9 mouse cellular contexts compared by ENCODE assay signal in the genomic region with DNA sequence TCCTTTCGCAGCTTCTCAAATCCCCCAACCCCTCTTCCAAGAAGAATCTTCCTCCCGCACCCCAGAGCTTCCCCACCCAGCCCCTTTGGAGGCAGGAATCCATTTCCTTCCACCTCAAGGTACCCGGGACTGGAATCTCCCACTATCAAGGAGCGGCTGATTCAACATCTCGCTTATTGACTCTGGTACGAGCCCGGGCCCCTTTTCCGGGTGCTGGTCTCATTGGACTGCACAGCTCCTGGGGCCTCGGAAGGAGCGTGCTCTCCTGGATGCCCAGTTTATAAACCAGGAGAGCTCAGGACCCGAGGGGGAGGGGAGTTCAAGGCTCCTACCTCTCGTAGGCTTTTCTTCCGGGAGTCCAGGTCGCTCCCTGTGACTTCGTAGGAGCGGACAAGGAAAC. TPM values are rescaled to one million over a fixed set of nuclear protein-coding genes. Genes with fewer than 3 reads are reported as not detected.
DNase-seq lines count a peak whose midpoint lies in the region; ATAC-seq and TF ChIP-seq lines count a peak whose summit lies in the region.
"Had no signal": no experiment of that assay in that cellular context is flagged by ENCODE, and none has a peak within 500 bp of the region (broad histone marks: within the 10 kb centered on the region; RNA-seq: fewer than 3 reads in every experiment).

No protein-coding gene starts in this region.

- H3K9me3 ChIP-seq in heart, embryonic 12.5 days (replicated peaks) = peaks cover 5% of the 10 kb centered on the region; the same call in 1 of the 2 replicates
- no peaks in the 10 kb centered on the region for H3K9me3 ChIP-seq in ES-E14 (ENCODE audit: control insufficient read depth, insufficient read depth, low read depth, low read length)
- no peaks in the 10 kb centered on the region for H3K9me3 ChIP-seq in hindbrain, embryonic 13.5 days
- H3K9me3 ChIP-seq in midbrain, embryonic 12.5 days = no peaks in the 10 kb centered on the region

- H3K4me1 ChIP-seq in heart, embryonic 12.5 days (replicated peaks) = peaks cover 12% of the 10 kb centered on the region
- peaks cover 0 to 4% of the 10 kb centered on the region in 2 experiments; a peak in 1 of 4 replicates for H3K4me1 ChIP-seq in ES-E14 (ENCODE audit: control insufficient read depth in 2 of 2, insufficient read depth in 2 of 2, low read length in 2 of 2, poor library complexity in 1 of 2)
- H3K4me1 ChIP-seq in hindbrain, embryonic 13.5 days (replicated peaks) = peaks cover 13% of the 10 kb centered on the region
- peaks cover 11% of the 10 kb centered on the region for H3K4me1 ChIP-seq in midbrain, embryonic 12.5 days

- H3K36me3 ChIP-seq in heart, embryonic 12.5 days = no peaks in the 10 kb centered on the region
- H3K36me3 ChIP-seq in ES-E14 (ENCODE audit: control insufficient read depth, insufficient read depth, low read length, poor library complexity, severe bottlenecking) = no peaks in the 10 kb centered on the region
- H3K36me3 ChIP-seq in hindbrain, embryonic 13.5 days = no peaks in the 10 kb centered on the region
- no peaks in the 10 kb centered on the region for H3K36me3 ChIP-seq in midbrain, embryonic 12.5 days

- H3K9ac ChIP-seq in heart, embryonic 12.5 days = peak overlapping the region; percentile 69
- H3K9ac ChIP-seq in ES-E14 (ENCODE audit: insufficient read depth, low read depth, low read length, poor library complexity, severe bottlenecking) = peak overlapping the region; percentile 6; the same call in 1 of the 2 replicates
- peak overlapping the region; percentile 62; the same call in 1 of the 2 replicates for H3K9ac ChIP-seq in hindbrain, embryonic 13.5 days
- peak overlapping the region; percentile 50; the same call in 1 of the 2 replicates for H3K9ac ChIP-seq in midbrain, embryonic 12.5 days (replicated peaks)

- peak overlapping the region; percentile 58 for H3K4me3 ChIP-seq in heart, embryonic 12.5 days
- H3K4me3 ChIP-seq in ES-E14 (ENCODE audit: insufficient read depth in 1 of 2, low read depth in 1 of 2, low read length in 2 of 2, poor library complexity in 1 of 2, severe bottlenecking in 1 of 2) = peak overlapping the region; percentile 44 to 50
- H3K4me3 ChIP-seq in hindbrain, embryonic 13.5 days = peak overlapping the region; percentile 37
- H3K4me3 ChIP-seq in midbrain, embryonic 12.5 days = peak overlapping the region; percentile 39

- in situ Hi-C loops in ES-E14 (cut with MboI; ENCODE audit: low sequenced_read_pairs in 2 of 2, unreplicated experiment in 2 of 2) = no loop called here

- DNase-seq in heart, postnatal 25 days (ENCODE audit: low spot score) = no peak
- DNase-seq in ES-E14 (ENCODE audit: low read depth, low spot score) = no peak
- DNase-seq in left cerebral cortex, postnatal 36 days (ENCODE audit: low spot score in 2 of 2) = no peak
- DNase-seq in B cell, adult 2 months = no peak
- DNase-seq in urinary bladder, postnatal 10 days (ENCODE audit: low spot score) = no peak
- DNase-seq: adrenal gland, postnatal 36 days had no signal

- no peak overlapping the region for H3K27ac ChIP-seq in heart, embryonic 12.5 days (ENCODE audit: poor library complexity, severe bottlenecking)
- H3K27ac ChIP-seq in ES-E14 (ENCODE audit: insufficient read depth, low read depth, low read length, poor library complexity, severe bottlenecking) = no peak overlapping the region
- no peak overlapping the region for H3K27ac ChIP-seq in hindbrain, embryonic 13.5 days
- no peak overlapping the region for H3K27ac ChIP-seq in midbrain, embryonic 12.5 days (replicated peaks)

- intact Hi-C loops in heart, postnatal 25 days (cut with DNase I) = no loop called here
- intact Hi-C loops in left cerebral cortex, postnatal 36 days (cut with DNase I) = no loop called here

- WGBS in heart, embryonic 12.5 days = 2% methylated on average over 16 of the region's 16 CpGs
- WGBS in hindbrain, embryonic 13.5 days = 3% methylated on average over 16 of the region's 16 CpGs
- 3% methylated on average over 16 of the region's 16 CpGs for WGBS in midbrain, embryonic 12.5 days

- H3K4me2 ChIP-seq in heart, embryonic 12.5 days = peak overlapping the region; percentile 99
- peak overlapping the region; percentile 60 for H3K4me2 ChIP-seq in hindbrain, embryonic 13.5 days
- peak overlapping the region; percentile 61 for H3K4me2 ChIP-seq in midbrain, embryonic 12.5 days (replicated peaks)

- H3K27me3 ChIP-seq in heart, embryonic 12.5 days (replicated peaks) = peaks cover 48% of the 10 kb centered on the region
- peaks cover 51% of the 10 kb centered on the region for H3K27me3 ChIP-seq in hindbrain, embryonic 13.5 days
- H3K27me3 ChIP-seq in midbrain, embryonic 12.5 days = peaks cover 55% of the 10 kb centered on the region

- ATAC-seq in heart, embryonic 12.5 days (ENCODE audit: insufficient number of reproducible peaks, low FRiP score) = 0 out of 2 replicates have a peak, but pooled peaks have one; percentile 25
- ATAC-seq in hindbrain, embryonic 13.5 days (ENCODE audit: low FRiP score) = no peak
- ATAC-seq in midbrain, embryonic 12.5 days (ENCODE audit: low FRiP score, low read depth) = no peak

TF ChIP-seq in ES-E14, 5 proteins besides CTCF, POLR2A, EP300 and RAD21:
- TF ChIP-seq CHD2 (IDR thresholded peaks at IDR 0.05; ENCODE audit: low read depth, low read length) = no peak
- TF ChIP-seq HCFC1 (IDR thresholded peaks at IDR 0.05; ENCODE audit: borderline replicate concordance, insufficient read depth, low read length) = no peak

RNA-seq across cellular contexts. Expression of a gene that starts 0.5 kb away (rescaled TPM):
- 0.37 and 0.63 TPM in 2 replicates for polyA plus RNA-seq in heart, embryonic 12.5 days (2016; fragmentation: Nextera tagmentation; extraction: Ambion mirVana)
- total RNA-seq in heart, postnatal 25 days (2021) = under 1 TPM in 1 of 2 experiments, not detected in 1; 0.31 TPM
- total RNA-seq in ES-E14 (2012; rRNA removed) = 1.2 and 1.6 TPM in 2 replicates
- 0.75 and 1.2 TPM in 2 replicates for polyA plus RNA-seq in hindbrain, embryonic 13.5 days (2015; fragmentation: Nextera tagmentation; extraction: Ambion mirVana)
- 0.58 and 0.65 TPM in 2 replicates for polyA plus RNA-seq in midbrain, embryonic 12.5 days (2016; fragmentation: Nextera tagmentation; extraction: Ambion mirVana)
- total RNA-seq in left cerebral cortex, postnatal 36 days (2021) = under 1 TPM; 0.39 to 0.54 TPM
- total RNA-seq: adrenal gland, postnatal 36 days had no signal

RNA-seq across cellular contexts. Expression of a gene that starts 36.1 kb away (rescaled TPM):
- polyA plus RNA-seq in heart, embryonic 12.5 days (2016; fragmentation: Nextera tagmentation; extraction: Ambion mirVana) = 10.3 and 10.4 TPM in 2 replicates
- total RNA-seq in heart, postnatal 25 days (2021) = 10 to 100 TPM in 1 of 2 experiments, 1 to 10 TPM in 1; 9.7 to 11.5 TPM
- 11.2 and 14.6 TPM in 2 replicates for total RNA-seq in ES-E14 (2012; rRNA removed)
- polyA plus RNA-seq in hindbrain, embryonic 13.5 days (2015; fragmentation: Nextera tagmentation; extraction: Ambion mirVana) = 31.2 and 31.8 TPM in 2 replicates
- 17.5 and 17.6 TPM in 2 replicates for polyA plus RNA-seq in midbrain, embryonic 12.5 days (2016; fragmentation: Nextera tagmentation; extraction: Ambion mirVana)
- 10 to 100 TPM; 25.3 to 30.3 TPM for total RNA-seq in left cerebral cortex, postnatal 36 days (2021)

RNA-seq across cellular contexts. Expression of a gene that starts 44.4 kb away (rescaled TPM):
- polyA plus RNA-seq in heart, embryonic 12.5 days (2016; fragmentation: Nextera tagmentation; extraction: Ambion mirVana) = 170 and 178 TPM in 2 replicates
- 10 to 100 TPM; 58.8 to 62.3 TPM for total RNA-seq in heart, postnatal 25 days (2021)
- 62.4 and 62.8 TPM in 2 replicates for total RNA-seq in ES-E14 (2012; rRNA removed)
- 215 and 220 TPM in 2 replicates for polyA plus RNA-seq in hindbrain, embryonic 13.5 days (2015; fragmentation: Nextera tagmentation; extraction: Ambion mirVana)
- polyA plus RNA-seq in midbrain, embryonic 12.5 days (2016; fragmentation: Nextera tagmentation; extraction: Ambion mirVana) = 249 and 257 TPM in 2 replicates
- 100 to 1,000 TPM; 101 to 153 TPM for total RNA-seq in left cerebral cortex, postnatal 36 days (2021)

Comparison
In these comparisons a context has a peak if more than half of its experiments do, and no peak if none do; other contexts are left out.
1. H3K9ac ChIP-seq: peak in every context shown above with its lines; median percentile 69 in heart, embryonic 12.5 days; 62 in hindbrain, embryonic 13.5 days; 50 in midbrain, embryonic 12.5 days; 6 in ES-E14.